Mouse (Mus musculus): ENCODE data around the gene Avpr1a.

Gene Avpr1a

GRCm38 (mm10) chr10:122447861-122448716 lies at the start of gene Avpr1a:
Gene Avpr1a, plus strand, starts transcription at chr10:122448499.
- no peak for DNase-seq (ENCODE audit: low spot score)

- DNase-seq (ENCODE audit: low spot score), result no peak
Measured at GRCm38 (mm10) chr10:122402270-122402669, 46.0 kb upstream of the Avpr1a start.

DNA sequence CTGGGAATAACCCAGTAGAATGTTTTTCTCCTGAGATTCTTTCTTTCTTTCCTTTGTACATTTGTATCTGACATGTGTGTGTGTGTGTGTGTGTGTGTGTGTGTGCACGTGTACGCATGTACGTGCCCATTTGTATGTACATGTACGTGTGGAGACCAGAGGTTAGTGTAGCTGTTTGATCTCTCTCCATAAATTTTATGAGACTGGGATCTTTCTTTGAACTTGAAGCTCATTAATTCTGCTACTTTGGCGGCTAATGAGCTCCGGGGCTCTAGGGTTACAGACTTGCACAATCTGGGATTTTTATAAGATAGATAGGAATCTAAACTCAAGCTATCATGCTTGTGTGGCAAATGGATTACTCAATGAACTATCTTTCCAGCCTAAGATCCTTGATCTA lies 42.0 kb upstream of the Avpr1a start:
- DNase-seq (ENCODE audit: low spot score), result no peak

DNA sequence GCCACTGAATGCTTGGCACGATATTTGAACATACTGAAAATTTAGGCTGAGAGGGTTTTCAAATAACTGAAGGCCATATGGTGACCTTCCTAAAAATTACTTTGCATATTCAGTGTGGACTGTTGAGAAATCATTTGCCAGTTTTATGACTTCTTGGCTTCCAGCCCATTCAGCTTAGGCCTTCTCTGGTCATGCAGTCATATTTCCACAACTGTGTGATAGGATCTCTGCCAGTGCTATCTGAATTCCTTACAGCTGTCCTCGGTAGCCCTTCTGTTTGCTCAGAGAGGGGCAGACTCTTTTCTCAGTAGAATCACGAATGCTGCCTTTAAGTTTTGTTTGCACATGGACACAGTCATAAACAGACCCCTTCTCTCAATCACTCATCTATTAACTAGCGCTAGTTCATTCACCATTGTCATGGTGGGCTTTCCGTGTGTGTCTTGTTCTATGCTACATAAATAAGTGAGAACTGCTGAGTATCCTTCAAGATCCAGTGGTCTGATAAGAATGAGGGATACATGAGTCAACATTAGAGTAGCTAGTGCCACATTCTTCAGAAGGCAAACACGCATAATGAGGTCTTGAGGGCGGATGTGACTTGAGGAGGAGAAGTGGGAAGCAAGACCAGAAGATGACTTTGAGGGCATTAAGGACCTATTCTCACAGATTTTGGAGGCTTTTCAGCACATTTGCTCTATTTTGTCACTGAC lies 39.4 kb upstream of the Avpr1a start:
- DNase-seq (ENCODE audit: low spot score), result no peak

DNA sequence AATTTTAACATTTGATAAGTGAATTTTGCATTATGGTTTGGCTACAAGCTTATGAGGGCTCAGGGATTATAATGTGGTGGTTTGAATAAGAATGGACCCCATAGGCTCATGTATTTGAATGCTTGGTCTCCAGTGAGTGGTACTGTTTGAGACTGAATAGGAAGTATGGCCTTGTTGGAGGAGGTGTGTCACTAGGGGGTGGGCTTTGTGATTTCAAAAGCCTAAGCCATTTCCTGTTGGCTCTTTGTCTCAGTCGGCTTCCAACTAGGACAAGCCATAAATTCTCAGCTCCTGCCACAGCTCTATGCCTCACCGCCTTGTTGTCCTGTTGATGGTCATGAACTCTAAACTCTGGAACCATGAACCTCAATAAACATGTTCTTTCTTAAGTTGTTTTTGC lies 37.5 kb upstream of the Avpr1a start:
- DNase-seq (ENCODE audit: low spot score), result no peak

- DNase-seq (ENCODE audit: low spot score), result no peak
Measured at GRCm38 (mm10) chr10:122432690-122433089, 15.6 kb upstream of the Avpr1a start.

GRCm38 (mm10) chr10:122447275-122447674 lies 1.0 kb upstream of the Avpr1a start:
- peak; percentile 58 for DNase-seq (ENCODE audit: low spot score)

GRCm38 (mm10) chr10:122448717-122449611 lies 665 bp downstream of the Avpr1a start:
- peak; percentile 6 for DNase-seq (ENCODE audit: low spot score)

GRCm38 (mm10) chr10:122449856-122450255 lies 1.6 kb downstream of the Avpr1a start:
- no peak for DNase-seq (ENCODE audit: low spot score)

- no peak for DNase-seq (ENCODE audit: low spot score)
Measured at GRCm38 (mm10) chr10:122453466-122453865, 5.2 kb downstream of the Avpr1a start.

- DNase-seq (ENCODE audit: low spot score), result no peak
Measured at GRCm38 (mm10) chr10:122455793-122456192, 7.5 kb downstream of the Avpr1a start.

GRCm38 (mm10) chr10:122476846-122477245 lies 28.5 kb downstream of the Avpr1a start:
- no peak for DNase-seq (ENCODE audit: low spot score)

DNA sequence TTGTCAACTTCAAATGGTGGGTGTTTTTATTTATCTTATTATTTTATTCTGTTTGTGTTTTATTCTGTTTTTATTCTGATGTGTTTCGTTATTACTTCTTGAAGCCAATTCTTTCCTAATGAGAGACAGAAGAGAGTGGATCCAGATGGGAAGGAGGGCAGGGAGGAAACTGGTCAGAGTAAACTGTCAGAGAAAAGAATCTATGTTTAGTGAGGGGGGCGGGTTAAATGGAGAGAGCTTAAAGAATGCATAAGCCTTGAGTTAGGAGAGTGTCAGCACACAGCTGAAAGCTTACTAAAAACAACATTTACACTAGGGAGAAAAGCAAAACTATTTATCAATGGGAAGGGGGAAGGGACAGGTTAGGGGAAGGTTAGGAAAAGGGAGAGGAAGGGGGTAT lies 50.3 kb downstream of the Avpr1a start:
- DNase-seq (ENCODE audit: low spot score), result no peak

DNA sequence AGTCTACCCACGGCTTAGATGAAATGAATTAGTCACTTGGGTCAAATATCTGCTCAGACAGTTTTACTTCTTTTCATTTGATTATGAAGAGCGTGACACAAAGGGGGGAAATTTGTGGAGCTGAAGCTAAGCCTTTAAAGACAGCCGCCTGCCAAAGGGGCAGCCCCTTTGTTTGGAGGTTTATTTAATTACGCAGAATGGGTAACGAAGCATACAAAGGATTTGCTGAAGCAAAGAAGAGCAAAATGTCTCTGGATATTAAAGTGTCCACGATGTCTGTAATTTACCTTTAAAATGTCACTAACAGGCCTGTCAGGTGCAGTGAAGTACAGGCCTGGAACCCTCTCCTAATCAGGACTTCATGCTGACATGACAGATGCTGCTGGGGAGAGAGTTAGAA lies 51.0 kb downstream of the Avpr1a start:
- no peak for DNase-seq (ENCODE audit: low spot score)

Measured in ovary, postnatal 14 days (tissue).